Mouse (Mus musculus): ENCODE measurements at regions not wholly inside any gene's neighbourhood (a gene's known extent, or its start where the extent isn't known, plus 50 kb on each side); places are given as distances from the start of the nearest gene placed in this dataset.
A peak's percentile ranks its signal among the peaks of the same experiment; 100 is the strongest.

DNA sequence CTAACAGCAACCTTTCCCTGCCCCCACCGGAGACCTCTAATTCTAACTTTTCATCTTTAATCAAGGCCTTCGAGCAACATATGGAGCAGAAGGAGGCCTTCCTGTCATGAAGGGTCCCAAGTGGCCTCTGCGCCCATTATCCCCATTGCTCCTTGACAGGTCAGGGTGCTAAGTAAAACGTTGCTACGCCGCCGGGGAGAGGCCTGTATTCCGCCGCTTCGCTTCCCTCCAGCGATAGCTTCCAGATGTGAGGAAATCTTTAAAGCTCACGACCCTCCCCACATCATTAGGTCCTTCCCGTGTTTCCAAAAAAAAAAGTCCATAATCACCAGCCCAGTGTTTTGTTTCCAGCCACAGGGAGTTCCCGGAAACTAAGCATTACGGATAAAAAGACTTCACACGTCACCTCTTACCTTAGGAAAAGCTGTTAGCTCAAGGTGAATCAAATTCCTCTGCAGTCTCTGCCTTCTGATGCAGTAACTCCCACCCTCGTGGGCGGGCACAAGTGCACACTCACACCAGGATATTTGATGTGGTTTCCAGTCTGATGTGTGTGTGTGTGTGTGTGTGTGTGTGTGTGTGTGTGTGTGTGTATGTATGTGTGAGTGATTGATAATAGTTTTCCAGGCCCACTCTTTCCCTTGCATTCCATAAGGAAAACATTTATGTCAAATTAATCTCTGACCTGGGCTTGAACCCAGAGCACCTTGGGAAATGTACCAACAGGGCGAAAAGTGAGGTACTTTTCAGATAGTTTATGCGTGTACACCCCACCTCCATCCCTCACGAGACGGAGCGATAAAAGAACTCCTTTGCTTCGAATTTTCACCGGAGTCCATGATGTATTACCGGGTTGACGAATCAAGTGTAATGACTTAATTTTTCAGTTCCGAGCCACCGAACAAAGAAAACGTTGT, 107.5 kb downstream of the Gm45692 start:
- no peak overlapping the region for H3K27ac ChIP-seq
- H3K9me3 ChIP-seq, result no peaks in the 10 kb centered on the region
- no peaks in the 10 kb centered on the region for H3K27me3 ChIP-seq (ENCODE audit: insufficient read depth, poor library complexity, severe bottlenecking)
- 46% methylated on average over 30 of the region's 30 CpGs for WGBS
- H3K36me3 ChIP-seq, result no peaks in the 10 kb centered on the region
- H3K4me3 ChIP-seq, result no peak overlapping the region
- no peak for DNase-seq (ENCODE audit: low spot score)
- no peaks in the 10 kb centered on the region for H3K4me1 ChIP-seq

DNA sequence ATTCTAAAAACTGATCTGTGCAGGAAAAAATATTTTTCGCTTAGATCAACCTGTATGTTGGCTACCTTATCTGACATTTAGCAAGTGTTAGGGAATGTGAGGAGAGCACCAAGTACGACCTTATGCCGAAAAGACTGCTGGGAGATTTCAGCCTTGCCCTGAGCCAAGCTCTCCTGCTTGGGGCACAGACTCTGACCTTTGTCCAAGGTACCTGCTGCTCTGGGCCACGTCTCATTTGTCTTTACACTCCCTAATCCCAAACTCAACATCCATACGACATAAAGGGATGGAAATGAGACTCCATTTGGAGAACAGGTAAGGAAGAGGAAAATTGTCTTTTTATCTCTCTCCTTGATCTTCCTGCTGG, 108.2 kb downstream of the Gm45692 start:
- no peaks in the 10 kb centered on the region for H3K4me1 ChIP-seq
- 44% methylated on average over 5 of the region's 5 CpGs for WGBS
- no peak for DNase-seq (ENCODE audit: low spot score)
- no peaks in the 10 kb centered on the region for H3K27me3 ChIP-seq (ENCODE audit: insufficient read depth, poor library complexity, severe bottlenecking)
- H3K27ac ChIP-seq, result no peak overlapping the region
- no peaks in the 10 kb centered on the region for H3K36me3 ChIP-seq
- no peak overlapping the region for H3K4me3 ChIP-seq
- no peaks in the 10 kb centered on the region for H3K9me3 ChIP-seq

DNA sequence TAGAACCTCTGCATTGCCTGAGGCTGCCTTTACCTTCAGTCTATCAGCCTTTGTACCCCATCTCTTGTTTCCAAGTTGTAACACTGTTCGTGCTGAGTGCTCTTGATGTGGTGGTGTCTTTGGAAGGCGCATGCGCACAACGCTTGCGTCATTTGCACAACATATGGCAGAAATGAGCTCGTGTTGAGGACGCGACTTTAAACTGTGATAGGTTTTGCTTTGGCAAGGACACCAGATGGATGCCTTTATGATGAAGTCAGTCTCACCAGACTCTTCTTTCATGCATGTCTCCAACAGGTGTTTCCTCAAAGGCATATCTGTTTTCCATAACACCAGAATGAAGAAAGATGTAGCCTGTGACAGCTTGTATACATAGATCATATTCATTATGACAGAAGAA, 110.2 kb downstream of the Gm45692 start:
- H3K4me1 ChIP-seq, result no peaks in the 10 kb centered on the region
- no peak overlapping the region for H3K4me3 ChIP-seq
- WGBS, result 89% methylated on average over 8 of the region's 8 CpGs
- no peak for DNase-seq (ENCODE audit: low spot score)
- H3K27me3 ChIP-seq (ENCODE audit: insufficient read depth, poor library complexity, severe bottlenecking), result no peaks in the 10 kb centered on the region
- H3K27ac ChIP-seq, result no peak overlapping the region
- H3K9me3 ChIP-seq, result no peaks in the 10 kb centered on the region
- no peaks in the 10 kb centered on the region for H3K36me3 ChIP-seq

DNA sequence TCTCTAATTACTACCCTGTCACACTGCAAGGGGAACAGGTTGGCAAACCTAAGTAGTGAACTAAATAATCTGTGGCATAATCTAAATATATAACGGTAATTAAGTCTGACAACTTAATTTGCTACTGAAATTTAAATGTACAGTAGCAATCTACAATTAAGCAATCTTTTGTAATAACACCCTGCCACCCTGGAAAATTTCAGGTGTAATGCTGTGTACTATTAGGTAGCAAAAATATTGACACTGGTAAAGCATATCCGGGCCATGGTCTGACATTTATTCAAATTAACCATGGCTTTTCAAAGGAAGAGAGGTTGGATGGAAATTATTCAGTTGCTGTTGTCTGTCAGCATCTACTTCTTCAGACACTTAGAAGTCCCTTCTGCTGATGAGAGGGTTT, 119.7 kb downstream of the Gm45692 start:
- Histone ChIP-seq H3K36me3 (no peaks in the 10 kb centered on the region), H3K4me1 (no peaks in the 10 kb centered on the region), H3K27ac (no peak overlapping the region), H3K4me3 (no peak overlapping the region), H3K9me3 (no peaks in the 10 kb centered on the region), H3K27me3 (ENCODE audit: insufficient read depth, poor library complexity, severe bottlenecking) (no peaks in the 10 kb centered on the region)
- no peak for DNase-seq (ENCODE audit: low spot score)
- WGBS, result 83% methylated on average over 2 of the region's 2 CpGs

DNA sequence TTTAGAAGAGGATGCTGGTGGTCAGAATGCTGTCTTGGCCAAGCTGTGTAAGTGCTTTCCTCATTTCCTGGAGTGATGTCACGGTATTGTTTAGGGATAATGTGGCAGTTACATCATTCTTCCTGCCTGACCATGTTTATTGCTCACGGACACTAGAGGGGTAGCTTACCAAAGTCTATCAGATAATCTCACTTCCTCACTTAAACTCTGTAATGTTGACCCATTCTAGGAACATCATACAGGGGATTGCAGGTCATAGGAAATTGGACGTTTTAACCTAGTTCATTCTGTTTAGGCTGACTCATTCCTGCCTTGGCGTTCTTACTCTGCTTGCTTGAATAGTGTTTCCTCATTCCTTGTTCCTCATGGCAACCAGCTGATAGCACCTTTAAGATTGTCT, 120.3 kb downstream of the Gm45692 start:
- no peak for DNase-seq (ENCODE audit: low spot score)
- Histone ChIP-seq H3K36me3 (no peaks in the 10 kb centered on the region), H3K27me3 (ENCODE audit: insufficient read depth, poor library complexity, severe bottlenecking) (no peaks in the 10 kb centered on the region), H3K27ac (peak overlapping the region; percentile 29; the same call in 1 of the 2 replicates), H3K4me1 (no peaks in the 10 kb centered on the region), H3K9me3 (no peaks in the 10 kb centered on the region), H3K4me3 (no peak overlapping the region)
- 60% methylated on average over 4 of the region's 4 CpGs for WGBS

DNA sequence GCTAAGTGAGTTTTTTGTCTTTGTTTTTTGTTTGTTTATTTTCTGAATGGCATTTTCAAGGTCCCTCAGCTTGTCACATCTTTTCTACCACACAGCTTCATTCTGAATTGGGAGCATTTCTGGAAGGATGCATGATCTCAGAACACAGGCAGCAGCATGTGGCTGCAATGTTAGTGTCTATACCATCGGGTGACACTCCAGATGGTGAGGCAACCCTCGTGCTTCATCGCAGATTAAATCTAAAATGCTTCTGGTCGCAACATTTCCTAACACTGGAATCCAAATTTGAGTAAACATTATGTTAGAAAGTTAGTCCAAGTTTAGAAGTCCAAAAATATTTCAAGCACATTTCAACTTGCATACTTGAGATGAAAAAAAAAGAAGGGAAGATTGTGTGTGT, 124.4 kb downstream of the Gm45692 start:
- H3K4me3 ChIP-seq, result no peak overlapping the region
- DNase-seq (ENCODE audit: low spot score), result no peak
- no peaks in the 10 kb centered on the region for H3K36me3 ChIP-seq
- H3K27ac ChIP-seq, result no peak overlapping the region
- H3K27me3 ChIP-seq (ENCODE audit: insufficient read depth, poor library complexity, severe bottlenecking), result no peaks in the 10 kb centered on the region
- H3K4me1 ChIP-seq, result no peaks in the 10 kb centered on the region
- H3K9me3 ChIP-seq, result no peaks in the 10 kb centered on the region
- WGBS, result 78% methylated on average over 4 of the region's 4 CpGs

DNA sequence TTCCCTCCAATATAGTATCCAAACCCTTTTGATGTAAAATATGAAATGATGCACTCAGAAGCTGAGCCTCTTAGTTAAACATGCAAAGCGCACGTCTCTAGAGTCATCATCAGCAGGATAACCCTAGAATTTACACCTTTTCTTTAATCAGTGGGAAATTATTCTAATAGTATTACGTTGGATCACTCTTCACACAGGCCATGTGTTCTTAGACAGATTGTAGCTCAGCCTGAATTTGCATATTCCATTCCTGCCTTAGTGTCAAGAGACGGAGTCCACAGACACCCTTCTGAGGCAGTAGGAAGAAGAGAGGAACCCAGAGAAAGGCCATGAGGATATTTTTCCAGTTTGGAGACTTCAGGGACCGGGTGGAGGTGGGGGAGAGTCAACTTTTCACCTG, 125.0 kb downstream of the Gm45692 start:
- DNase-seq (ENCODE audit: low spot score), result no peak
- no peak overlapping the region for H3K4me3 ChIP-seq
- no peaks in the 10 kb centered on the region for H3K4me1 ChIP-seq
- no peaks in the 10 kb centered on the region for H3K36me3 ChIP-seq
- no peaks in the 10 kb centered on the region for H3K27me3 ChIP-seq (ENCODE audit: insufficient read depth, poor library complexity, severe bottlenecking)
- H3K27ac ChIP-seq, result no peak overlapping the region
- WGBS, result 85% methylated on average over 5 of the region's 5 CpGs
- H3K9me3 ChIP-seq, result no peaks in the 10 kb centered on the region

DNA sequence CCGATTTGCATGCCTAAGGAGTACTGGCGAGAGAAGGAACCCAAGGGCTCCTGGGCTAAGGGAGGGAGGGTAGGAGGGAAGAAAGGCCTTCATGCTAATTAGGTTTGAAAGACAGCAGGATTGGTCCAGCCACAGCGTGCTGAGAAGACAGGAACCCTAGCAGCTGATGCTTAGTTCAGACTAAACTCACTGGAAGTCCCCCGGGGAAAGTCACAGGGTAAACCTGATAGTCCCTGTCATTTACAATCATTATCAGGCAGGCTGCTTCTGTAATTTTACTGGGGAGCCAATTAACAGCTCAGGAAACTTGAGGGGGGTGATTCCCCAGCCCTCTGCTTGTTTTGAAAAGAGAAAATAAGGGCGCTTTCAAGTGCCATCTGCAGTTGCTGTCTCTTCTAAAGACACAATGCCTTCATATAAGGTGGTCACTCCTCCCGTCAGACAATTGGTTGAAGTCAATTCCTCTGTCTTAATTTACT, 135.9 kb downstream of the Gm45692 start:
- WGBS, result 13% methylated on average over 6 of the region's 6 CpGs
- no peaks in the 10 kb centered on the region for H3K4me1 ChIP-seq
- H3K9me3 ChIP-seq, result no peaks in the 10 kb centered on the region
- no peak overlapping the region for H3K4me3 ChIP-seq
- no peaks in the 10 kb centered on the region for H3K27me3 ChIP-seq (ENCODE audit: insufficient read depth, poor library complexity, severe bottlenecking)
- no peak overlapping the region for H3K27ac ChIP-seq
- no peak for DNase-seq (ENCODE audit: low spot score)
- no peaks in the 10 kb centered on the region for H3K36me3 ChIP-seq

DNA sequence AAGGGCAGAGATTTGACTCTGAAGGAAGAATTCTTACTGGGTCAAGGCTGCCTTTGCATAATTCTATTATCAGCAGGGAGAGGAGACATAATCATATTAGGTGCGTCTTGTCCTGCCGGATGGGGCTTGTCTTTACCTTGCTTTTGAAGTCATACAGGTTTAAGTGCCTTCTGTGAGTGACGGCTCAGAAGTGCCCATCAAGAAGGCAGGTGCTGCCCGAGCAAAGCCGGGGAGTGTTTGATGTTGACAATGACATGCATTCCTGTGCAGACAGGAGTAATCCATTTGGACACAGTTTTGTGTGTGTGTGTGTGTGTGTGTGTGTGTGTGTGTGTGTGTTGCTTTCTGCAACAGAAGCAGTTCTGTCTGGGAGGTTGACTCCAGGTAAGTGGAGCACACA, 141.0 kb downstream of the Gm45692 start:
- WGBS, result 48% methylated on average over 5 of the region's 5 CpGs
- Histone ChIP-seq H3K9me3 (no peaks in the 10 kb centered on the region), H3K36me3 (no peaks in the 10 kb centered on the region), H3K4me1 (no peaks in the 10 kb centered on the region; the same call in 1 of the 2 replicates), H3K27ac (no peak overlapping the region), H3K4me3 (no peak overlapping the region), H3K27me3 (ENCODE audit: insufficient read depth, poor library complexity, severe bottlenecking) (peaks cover 16% of the 10 kb centered on the region; the same call in 1 of the 2 replicates)
- DNase-seq (ENCODE audit: low spot score), result no peak

DNA sequence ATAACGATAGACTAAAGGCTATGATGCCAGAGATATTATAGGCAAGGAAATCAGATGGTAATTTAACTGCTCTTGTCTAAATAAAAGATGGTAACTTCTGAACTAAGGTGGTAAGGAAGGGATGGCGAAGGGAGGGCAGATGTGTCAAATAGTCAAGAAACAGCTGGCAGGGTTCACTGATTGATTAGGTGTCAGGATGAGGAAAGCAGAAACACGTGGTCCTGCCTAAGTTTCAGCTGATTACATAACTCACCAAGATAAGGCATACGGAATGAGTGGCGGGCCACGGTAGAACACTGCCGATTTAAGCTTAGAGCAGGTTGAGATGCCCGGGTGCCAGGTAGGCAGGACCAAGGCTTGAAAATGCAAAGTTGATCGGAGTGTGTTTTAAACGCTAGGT, 143.2 kb downstream of the Gm45692 start:
- no peak for DNase-seq (ENCODE audit: low spot score)
- Histone ChIP-seq H3K36me3 (no peaks in the 10 kb centered on the region), H3K9me3 (no peaks in the 10 kb centered on the region), H3K27ac (no peak overlapping the region), H3K4me1 (no peaks in the 10 kb centered on the region; the same call in 1 of the 2 replicates), H3K27me3 (ENCODE audit: insufficient read depth, poor library complexity, severe bottlenecking) (peaks cover 16% of the 10 kb centered on the region; the same call in 1 of the 2 replicates), H3K4me3 (no peak overlapping the region)
- 62% methylated on average over 10 of the region's 10 CpGs for WGBS

DNA sequence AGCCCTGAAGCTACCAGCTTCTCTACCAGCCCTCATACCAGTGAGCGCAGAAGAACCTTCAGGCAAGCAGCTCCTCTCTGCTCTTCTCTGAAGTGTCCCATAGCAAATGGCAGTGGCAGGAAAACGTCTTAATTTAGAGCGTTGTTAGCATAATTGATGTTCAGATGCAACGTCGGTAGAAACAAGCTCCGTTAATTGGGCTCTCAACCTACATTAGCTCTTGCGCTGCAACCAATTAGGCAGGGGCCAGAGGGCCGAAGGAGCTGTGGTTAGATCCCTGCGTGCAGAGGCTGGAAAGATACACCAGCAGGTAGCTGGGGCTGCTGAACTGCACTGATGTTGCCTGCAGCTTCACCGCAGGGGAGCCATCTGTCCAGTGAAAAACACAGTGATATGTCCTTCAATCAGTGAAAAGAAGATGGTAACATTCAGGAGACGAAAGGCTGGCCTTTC, 145.6 kb downstream of the Gm45692 start:
- Histone ChIP-seq H3K36me3 (no peaks in the 10 kb centered on the region), H3K4me1 (no peaks in the 10 kb centered on the region; the same call in 1 of the 2 replicates), H3K27me3 (ENCODE audit: insufficient read depth, poor library complexity, severe bottlenecking) (peaks cover 36% of the 10 kb centered on the region), H3K9me3 (no peaks in the 10 kb centered on the region), H3K27ac (no peak overlapping the region), H3K4me3 (no peak overlapping the region)
- 44% methylated on average over 11 of the region's 11 CpGs for WGBS
- DNase-seq (ENCODE audit: low spot score), result peak; percentile 35

DNA sequence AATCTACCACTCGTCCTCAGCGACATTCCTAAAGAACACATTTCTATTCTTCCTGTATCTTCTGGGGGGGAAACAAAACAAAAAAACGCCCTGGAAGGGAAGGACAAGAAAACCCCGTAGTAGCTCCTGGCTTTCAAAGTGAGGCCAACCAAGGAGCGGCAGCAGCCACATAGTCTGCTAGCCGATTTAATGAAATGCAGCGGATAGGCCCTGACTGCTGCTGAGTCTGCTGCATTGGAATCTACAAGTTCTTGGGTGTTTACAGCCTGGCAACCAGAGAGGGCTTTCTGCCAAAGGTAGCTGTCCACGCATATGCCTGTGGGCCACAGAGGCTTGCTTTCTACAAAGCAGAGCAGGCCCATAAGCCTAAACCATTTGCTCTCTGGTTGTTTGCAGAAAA, 146.0 kb downstream of the Gm45692 start:
- 39% methylated on average over 8 of the region's 8 CpGs for WGBS
- no peak overlapping the region for H3K27ac ChIP-seq
- no peak overlapping the region for H3K4me3 ChIP-seq
- DNase-seq (ENCODE audit: low spot score), result peak; percentile 41
- H3K9me3 ChIP-seq, result no peaks in the 10 kb centered on the region
- H3K36me3 ChIP-seq, result no peaks in the 10 kb centered on the region
- no peaks in the 10 kb centered on the region; the same call in 1 of the 2 replicates for H3K4me1 ChIP-seq
- H3K27me3 ChIP-seq (ENCODE audit: insufficient read depth, poor library complexity, severe bottlenecking), result peaks cover 40% of the 10 kb centered on the region

DNA sequence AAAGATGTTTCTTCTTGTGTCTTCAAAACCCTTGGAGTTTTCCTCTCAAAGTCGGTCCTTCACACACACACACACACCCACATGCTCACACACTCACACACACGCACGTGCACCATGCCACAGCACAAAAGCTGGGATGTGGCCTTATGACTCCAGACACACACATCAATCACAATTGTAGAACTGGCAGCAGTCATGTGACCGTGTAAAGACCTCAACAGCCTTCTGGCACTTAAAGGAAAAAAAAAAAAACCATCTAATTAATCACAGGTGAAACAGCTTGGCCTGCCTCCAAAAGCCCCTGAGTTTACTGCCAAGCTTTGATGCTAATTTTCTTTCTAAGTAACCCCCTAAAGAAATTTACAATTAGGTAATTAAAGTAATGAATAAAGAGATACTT, 147.1 kb downstream of the Gm45692 start:
- H3K4me3 ChIP-seq, result no peak overlapping the region
- H3K27ac ChIP-seq, result no peak overlapping the region
- 74% methylated on average over 4 of the region's 4 CpGs for WGBS
- no peaks in the 10 kb centered on the region for H3K9me3 ChIP-seq
- peaks cover 50% of the 10 kb centered on the region for H3K27me3 ChIP-seq (ENCODE audit: insufficient read depth, poor library complexity, severe bottlenecking)
- no peaks in the 10 kb centered on the region; the same call in 1 of the 2 replicates for H3K4me1 ChIP-seq
- H3K36me3 ChIP-seq, result no peaks in the 10 kb centered on the region
- DNase-seq (ENCODE audit: low spot score), result peak; percentile 48

All from heart, embryonic 10.5 days (tissue).